Mouse (Mus musculus) monocyte, adult 2 months (primary cell): ENCODE data around the gene Dvl1.

ENCODE experiments used
- DNase-seq, 2 experiments: peaks; one replicate each; pipeline ENCODE4 v3.0.0; 2022; ENCODE audit warnings: low spot score in 2 of 2, low read depth in 1 of 2

Dvl1 gene

DNA sequence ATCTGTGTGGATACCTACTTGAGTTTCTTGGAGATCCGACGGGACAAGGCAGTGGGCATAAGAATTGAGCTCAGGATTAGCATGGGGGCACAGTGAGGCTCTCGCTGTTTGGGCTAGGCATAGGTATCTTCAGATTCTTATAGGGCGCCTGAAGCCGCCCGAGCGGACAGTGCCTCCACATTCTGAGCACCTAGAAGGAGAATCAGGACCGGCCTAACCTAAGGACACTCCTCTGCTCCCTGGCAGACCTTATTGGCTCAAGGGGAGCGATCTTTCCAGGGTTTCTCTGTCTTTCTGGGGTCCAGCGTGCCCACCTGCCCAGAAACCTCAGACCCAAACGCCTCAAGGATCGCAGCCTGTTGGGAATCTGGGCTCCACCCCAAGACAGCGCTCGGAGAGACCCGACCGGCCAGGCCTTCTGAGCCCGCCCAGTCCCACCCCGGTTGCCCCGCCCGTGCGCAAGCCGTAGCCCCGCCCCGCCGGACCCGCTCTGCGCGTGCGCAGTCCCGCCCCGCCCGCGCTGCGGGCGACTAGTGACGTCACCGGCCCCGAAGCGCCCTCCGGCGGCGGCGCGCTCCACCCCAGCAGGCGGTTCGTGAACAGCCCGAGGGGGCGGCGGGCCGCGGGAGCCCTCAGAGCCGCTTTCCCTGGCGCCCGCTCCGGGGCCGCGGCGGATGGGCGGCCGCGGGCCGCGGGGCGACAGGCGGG lies at the start of gene Dvl1:
Gene Dvl1 (plus strand): TSS at position 532 of the 708 bp plus-strand sequence.
- peak; percentile 71 to 90 for DNase-seq

DNA sequence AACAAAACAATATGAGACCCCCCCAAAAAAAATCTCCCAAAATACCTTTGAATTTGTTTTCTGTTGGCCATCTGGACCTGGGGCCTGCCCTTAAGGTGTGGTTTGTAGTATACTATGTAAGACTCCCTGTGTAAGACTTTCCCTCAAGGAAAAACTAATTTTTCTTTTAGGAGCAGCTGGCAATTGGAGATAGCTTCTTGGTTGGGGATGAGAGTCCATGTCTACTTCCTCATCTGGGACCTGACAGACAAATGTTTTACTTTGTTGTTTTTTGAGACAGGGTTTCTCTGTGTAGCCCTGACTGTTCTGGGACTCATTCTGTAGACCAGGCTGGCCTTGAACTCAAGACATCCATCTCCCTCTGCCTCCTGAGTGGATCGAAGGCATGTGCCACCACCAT lies 45.1 kb upstream of the Dvl1 start:
- no peak for DNase-seq

GRCm38 (mm10) chr4:155802741-155803339 lies 44.4 kb upstream of the Dvl1 start, which contains the start of gene Mrpl20:
Gene Mrpl20, plus strand, starts transcription at chr4:155802878.
- no peak for DNase-seq

DNA sequence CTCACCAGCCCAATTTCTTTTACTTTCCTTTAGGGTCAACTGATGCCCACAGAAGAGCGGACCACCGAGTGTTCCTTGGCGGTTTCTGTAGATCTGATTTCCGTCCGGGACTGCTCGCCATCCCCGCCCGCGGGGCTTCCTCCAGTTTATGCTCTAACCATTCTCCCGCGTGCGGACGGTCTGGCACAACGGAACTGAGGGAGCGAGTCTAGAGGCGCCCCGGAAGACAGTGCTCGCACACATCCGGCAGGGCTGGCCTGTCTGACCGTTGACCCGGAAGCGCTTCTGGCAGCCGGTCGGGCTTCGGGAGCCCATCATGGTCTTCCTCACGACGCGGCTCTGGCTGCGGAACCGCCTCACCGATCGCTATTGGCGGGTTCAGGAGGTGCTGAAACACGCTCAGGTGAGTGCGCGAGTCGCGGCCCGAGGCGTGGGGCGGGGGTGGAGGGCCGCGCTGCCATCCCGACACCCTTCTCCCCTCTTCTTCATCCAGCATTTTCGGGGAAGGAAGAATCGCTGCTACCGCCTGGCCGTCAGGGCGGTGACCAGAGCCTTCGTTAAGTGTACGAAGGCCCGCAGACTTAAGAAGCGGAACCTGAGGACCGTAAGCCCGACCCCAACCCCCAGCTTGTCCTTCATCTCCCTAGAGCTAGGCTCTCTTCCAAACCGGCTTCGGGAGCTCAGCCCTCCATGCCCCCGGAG lies 43.7 kb upstream of the Dvl1 start:
- DNase-seq, result peak; percentile 88 to 94

GRCm38 (mm10) chr4:155807841-155808240 lies 39.4 kb upstream of the Dvl1 start:
- DNase-seq, result no peak

GRCm38 (mm10) chr4:155811929-155812664 lies 35.1 kb upstream of the Dvl1 start, which contains the start of gene Ccnl2:
Gene Ccnl2, plus strand, starts transcription at chr4:155812489.
- DNase-seq, result peak; percentile 79 to 86

DNA sequence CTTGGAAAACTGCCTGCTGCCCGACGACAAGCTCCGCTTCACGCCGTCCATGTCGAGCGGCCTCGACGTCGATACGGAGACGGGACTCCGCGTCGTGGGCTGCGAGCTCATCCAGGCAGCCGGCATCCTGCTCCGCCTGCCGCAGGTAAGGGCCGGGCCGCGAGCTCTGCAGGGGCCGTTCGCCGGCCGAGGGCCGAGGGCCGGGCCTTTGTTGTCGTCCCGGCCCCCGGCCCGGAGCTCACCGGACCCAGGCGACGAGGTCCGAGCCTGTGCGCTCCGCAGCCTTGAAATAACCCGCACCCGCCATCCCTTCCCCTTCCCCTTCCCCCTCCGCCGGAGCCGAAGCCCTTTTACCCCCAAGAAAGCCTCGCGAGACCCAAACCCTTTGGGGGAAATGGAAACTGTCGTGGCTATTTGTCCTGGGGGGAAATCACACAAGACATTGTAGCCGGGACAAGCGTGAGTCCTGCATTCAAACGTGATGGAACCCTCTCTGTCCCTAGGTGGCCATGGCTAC lies 34.5 kb upstream of the Dvl1 start:
- DNase-seq, result no peak

DNA sequence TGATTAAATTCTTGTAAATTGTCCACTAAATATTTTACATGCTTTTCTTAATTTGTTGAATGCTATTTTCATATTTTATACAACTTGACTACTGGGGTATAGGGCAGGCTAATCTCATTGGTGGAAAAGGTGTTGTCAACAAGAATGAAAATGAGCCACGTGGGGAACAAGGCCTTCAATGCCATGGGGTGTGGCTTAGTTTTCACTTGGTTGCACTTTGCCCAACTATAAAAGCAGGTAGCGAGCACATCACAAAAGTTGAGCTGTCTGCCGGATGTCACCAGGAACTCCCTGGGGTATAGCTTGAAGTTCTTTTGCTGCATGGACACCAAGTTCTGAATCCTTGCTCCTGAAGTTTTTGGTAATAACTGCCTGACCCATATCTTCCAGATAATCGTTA lies 29.7 kb upstream of the Dvl1 start:
- no peak for DNase-seq

- DNase-seq, result no peak
Observed at GRCm38 (mm10) chr4:155821025-155821424, 26.2 kb upstream of the Dvl1 start.

DNA sequence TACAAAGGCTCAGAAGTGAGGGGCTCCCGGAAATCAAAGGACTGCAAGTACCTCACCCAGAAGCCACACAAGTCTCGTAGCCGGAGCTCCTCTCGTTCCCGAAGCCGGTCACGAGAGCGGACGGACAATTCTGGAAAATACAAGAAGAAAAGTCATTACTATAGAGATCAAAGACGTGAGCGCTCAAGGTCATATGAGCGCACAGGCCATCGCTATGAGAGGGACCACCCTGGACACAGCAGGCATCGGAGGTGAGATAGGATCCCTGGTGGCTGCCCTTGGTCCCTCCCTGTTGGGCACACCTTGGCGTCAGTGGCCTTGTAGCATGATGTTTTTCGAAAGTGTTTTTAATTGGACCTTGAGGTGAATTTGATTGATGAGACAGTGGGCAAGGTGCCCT lies 23.8 kb upstream of the Dvl1 start:
- DNase-seq, result no peak

GRCm38 (mm10) chr4:155829866-155830265 lies 17.3 kb upstream of the Dvl1 start:
- no peak for DNase-seq

DNA sequence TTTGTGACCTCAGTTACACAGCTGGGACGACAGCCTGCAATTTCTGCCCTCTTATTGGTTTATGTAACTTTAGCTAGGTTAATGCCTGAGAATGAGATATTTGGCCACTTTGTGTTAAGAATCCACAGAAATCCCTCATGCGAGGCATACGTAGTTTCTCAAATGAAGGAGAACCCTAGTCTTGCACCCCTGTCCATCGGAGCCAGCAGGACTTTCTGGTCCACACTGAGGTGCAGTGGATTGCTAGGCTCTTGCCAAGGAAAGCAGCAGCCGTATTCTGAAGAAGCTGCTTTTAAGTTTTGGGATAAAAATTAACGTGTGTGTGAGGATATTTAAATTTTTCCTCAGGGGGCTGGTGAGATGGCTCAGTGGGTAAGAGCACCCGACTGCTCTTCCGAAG lies 16.6 kb upstream of the Dvl1 start:
- DNase-seq, result no peak

DNA sequence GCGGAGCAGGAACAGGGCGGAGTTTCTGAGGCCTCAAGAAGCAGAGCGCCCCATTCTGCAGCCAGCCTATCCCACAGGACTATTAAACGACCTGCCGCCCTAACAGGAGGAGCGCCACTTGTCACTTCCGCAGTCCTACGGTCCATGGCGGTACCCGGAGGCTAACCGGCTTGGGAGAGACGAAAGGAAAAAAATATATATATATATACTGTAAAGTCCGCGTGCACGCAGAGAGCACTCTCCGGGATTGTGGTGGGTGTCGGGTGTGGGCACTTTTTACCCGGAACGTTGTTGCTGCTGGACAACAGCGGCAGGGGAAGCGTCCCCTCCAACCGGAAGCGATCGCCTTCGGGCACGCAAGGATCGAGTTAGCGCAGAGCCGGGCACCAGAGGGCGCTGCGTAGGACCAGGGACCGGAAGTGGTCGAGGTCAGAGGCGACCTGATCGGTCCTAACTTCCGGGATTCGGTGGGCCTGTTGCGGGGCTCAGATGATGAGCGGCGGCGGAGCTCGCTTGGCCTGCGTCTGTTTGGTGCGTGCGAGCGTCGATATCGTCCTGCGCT lies 15.9 kb upstream of the Dvl1 start, which contains the start of gene Aurkaip1:
Gene Aurkaip1 (plus strand): TSS at position 68 of the 562 bp plus-strand sequence.
- DNase-seq, result peak; percentile 87 to 92

DNA sequence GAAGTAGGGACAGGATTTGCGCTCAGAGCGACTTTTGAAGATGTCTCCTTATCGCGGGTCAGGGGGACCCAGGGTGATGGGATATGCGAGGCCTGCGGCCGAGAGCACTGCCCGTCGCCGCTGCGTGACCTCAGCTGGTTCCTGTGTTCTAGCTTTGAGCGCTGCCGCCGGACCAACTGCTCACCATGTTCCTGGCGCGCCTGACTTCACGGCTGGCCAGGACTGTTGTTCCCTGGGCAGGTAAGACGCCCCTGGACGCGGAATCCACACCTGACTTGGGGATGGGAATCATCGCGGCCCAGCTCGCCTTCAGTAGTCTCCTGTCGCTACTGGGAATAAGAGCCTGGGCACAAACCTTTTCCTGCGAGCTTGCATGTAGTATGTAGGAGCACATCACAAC lies 15.4 kb upstream of the Dvl1 start:
- no peak for DNase-seq

DNA sequence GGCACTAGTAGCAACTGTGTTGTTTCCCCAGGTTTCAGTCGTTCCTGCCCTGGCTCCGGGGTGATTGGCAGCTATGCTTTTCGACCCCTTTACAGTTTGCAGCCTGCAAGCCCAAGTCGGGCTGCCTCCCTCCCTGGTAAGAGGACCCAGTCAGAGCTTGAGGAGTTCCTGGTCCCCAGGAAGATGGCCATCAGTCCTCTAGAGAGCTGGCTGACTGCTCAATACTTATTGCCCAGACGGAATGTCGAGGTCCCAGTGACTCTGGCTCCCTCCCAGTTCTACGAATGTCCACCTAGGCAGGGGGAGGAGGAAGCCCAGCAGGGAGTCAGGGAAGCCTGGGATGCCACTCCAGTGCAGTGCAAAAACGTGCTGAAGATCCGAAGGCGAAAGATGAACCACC lies 14.9 kb upstream of the Dvl1 start:
- no peak for DNase-seq

DNA sequence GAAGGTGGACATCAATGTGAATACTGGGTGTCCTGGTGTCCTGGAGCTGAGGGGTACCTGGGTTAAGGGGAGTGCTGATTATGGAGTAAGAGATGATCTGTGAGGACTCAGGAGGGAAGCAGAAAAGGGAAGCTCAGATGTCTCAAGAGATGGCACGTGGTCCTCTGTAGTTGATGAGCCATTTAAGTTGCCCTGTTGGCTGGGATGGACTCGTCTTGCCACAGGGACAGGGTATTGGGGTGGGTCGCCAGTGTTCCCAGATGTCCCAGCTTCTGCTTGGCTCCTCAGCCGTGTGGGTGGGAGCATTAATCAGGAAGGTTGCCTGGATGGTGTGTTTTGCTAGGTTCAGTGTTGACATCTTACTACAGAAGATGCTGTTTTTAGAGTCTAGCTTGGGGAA lies 14.0 kb upstream of the Dvl1 start:
- DNase-seq, result no peak

DNA sequence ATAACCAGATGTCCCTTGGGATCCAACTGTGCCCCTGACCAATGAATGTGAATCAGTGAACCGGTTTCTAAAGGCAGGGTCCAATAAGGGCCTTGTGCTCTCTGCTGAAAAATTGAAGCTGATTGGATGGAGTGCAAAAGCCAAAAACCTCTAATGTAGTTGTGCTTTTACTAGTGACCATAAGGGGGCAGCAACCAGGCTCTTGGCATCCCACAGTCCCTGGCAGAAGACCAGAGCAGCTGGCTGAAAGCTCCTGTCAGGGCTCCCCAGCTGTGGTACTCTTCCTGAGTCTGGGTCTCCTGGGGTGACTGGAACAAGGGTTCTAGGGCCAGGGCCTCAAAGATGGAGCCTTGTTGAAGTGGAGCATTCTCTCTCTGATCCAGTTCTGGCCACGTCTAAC lies 13.4 kb upstream of the Dvl1 start:
- peak in 1 of 2 experiments; percentile 26 for DNase-seq

GRCm38 (mm10) chr4:155837404-155838010 lies 9.7 kb upstream of the Dvl1 start:
- no peak for DNase-seq

DNA sequence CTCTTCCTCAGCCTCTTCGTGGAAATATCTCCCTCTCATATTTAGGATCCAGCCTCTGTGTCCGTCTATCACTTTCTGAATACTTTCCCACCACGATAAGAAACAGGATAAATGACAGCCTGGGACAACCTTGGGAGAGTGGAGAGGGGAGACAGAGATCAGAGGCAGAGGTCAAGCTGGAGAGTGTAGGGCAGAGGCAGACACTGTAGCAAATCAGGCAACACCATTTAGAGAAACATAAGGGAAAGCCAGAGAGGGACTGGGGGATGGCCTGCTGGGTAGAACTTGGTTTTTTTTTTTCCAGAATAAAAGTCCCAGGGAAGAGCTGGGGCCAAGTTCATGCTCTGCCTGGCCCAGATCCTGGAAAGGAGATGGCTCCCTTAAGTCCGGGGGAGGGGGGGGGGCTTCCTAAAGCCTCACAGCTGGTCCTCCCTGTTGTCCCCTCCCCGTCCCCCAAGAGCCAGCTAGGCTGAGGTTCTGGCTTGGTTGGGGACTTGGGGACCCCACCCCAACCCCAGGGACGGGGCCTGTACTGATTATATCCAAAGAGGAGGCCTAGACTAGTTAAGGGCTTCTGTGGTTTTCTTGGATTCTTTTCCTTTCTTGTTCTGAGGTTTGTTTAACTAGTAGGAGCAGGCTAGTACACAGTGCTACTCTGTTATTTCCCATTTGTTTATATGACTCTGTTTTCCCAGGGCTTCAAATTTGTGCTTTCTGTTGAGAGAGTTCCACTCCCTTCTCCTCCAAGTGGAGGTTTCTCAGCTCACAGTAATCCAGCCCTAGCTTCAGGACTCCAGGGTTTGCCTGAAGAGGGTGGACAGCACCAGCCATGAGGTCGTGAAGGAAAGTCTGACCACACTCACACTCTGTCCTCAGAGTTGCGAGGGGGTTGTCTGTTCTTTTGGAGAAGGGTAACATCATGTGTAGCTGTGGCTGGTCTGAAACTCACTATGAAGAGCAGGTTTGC lies 8.7 kb upstream of the Dvl1 start:
- DNase-seq, result no peak
